ENCODE assay signal across 22 mouse cellular contexts in the genomic region with DNA sequence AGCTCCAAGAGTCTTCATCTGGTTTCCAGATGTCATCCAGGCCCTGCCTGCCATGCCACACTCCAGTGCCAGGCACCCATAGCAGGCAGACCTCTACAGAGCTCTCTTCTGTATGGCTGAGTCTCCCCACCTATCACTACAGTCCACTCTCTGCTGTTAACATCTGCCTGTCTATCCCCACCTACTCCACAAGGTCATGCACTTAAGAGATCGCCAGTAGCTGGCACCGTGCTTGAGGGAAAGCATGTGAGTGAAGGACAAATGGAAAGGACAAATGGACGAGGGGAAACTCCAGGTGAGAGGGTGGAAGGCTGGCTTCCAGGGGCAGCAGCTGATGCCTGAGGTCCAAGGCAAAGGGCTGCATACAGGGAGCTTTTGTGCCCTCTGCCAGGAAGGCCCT.
DNase-seq lines count a peak whose midpoint lies in the region; ATAC-seq and TF ChIP-seq lines count a peak whose summit lies in the region.
"Had no signal": no experiment of that assay in that cellular context is flagged by ENCODE, and none has a peak within 500 bp of the region (broad histone marks: within the 10 kb centered on the region; RNA-seq: fewer than 3 reads in every experiment).

No protein-coding gene starts in this region.

- peak; percentile 48 to 59 for DNase-seq in heart, adult 18-20 months
- DNase-seq in heart, postnatal 36 days = no peak
- DNase-seq in kidney, adult 2 months = peak; percentile 33
- no peak for DNase-seq in kidney, adult 18-20 months
- DNase-seq in heart, postnatal 0 days (ENCODE audit: low spot score) = no peak
- DNase-seq in cerebellum, adult 9-10 months = no peak
- no peak for DNase-seq in T-cell, adult 2 months (ENCODE audit: low spot score)
- DNase-seq: adrenal gland, adult 2 months; adrenal gland, postnatal 25 days; cerebellum, adult 18-20 months; cerebellum, postnatal 14 days; embryo, embryonic 11 days; gastrocnemius, postnatal 36 days had no signal

- TF ChIP-seq POLR2A in kidney, adult 2 months (IDR thresholded peaks at IDR 0.05; ENCODE audit: low read depth, low read length) = no peak

- 0 out of 2 replicates have a peak, but pooled peaks cover 4% of the 10 kb centered on the region for H3K9me3 ChIP-seq in heart, postnatal 0 days (replicated peaks; ENCODE audit: control insufficient read depth, low read length)
- H3K9me3 ChIP-seq: hindbrain, embryonic 12.5 days had no signal

- peak; percentile 73 for ATAC-seq in heart, postnatal 0 days (ENCODE audit: insufficient read depth, low read depth)
- ATAC-seq: forebrain, embryonic 14.5 days; hindbrain, embryonic 16.5 days; inflammation-experienced regulatory T-cells, adult 6 months; intestine, postnatal 0 days; Patski had no signal

- no peak for TF ChIP-seq CTCF in kidney, adult 2 months (conservative IDR thresholded peaks at IDR 0.05; ENCODE audit: insufficient read depth, insufficient read length, low read depth, low read length)
- no peak for TF ChIP-seq CTCF in heart, postnatal 0 days (IDR thresholded peaks at IDR 0.05; ENCODE audit: low read depth)

- WGBS in kidney, adult 2 months = 57% methylated on average over 3 of the region's 3 CpGs
- 41% methylated on average over 3 of the region's 3 CpGs for WGBS in heart, postnatal 0 days

- TF ChIP-seq EP300 in heart, postnatal 0 days (IDR thresholded peaks at IDR 0.05; ENCODE audit: low read depth) = no peak

- H3K4me2 ChIP-seq in heart, postnatal 0 days (ENCODE audit: low read depth, low read length) = no peak overlapping the region
- H3K4me2 ChIP-seq: embryonic facial prominence, embryonic 13.5 days; hindbrain, embryonic 12.5 days; kidney, embryonic 15.5 days had no signal

- H3K36me3 ChIP-seq in kidney, adult 2 months (ENCODE audit: control insufficient read depth, insufficient read depth, low read length) = no peaks in the 10 kb centered on the region
- H3K36me3 ChIP-seq in heart, postnatal 0 days (replicated peaks; ENCODE audit: control insufficient read depth, insufficient read depth, low read length) = no peaks in the 10 kb centered on the region

- H3K4me3 ChIP-seq in kidney, adult 2 months (ENCODE audit: insufficient read depth, low read depth, low read length) = no peak overlapping the region
- H3K4me3 ChIP-seq in heart, postnatal 0 days (ENCODE audit: low read depth, low read length) = no peak overlapping the region
- H3K4me3 ChIP-seq: embryonic facial prominence, embryonic 13.5 days; hindbrain, embryonic 12.5 days; kidney, embryonic 15.5 days had no signal

- intact Hi-C loops in heart, postnatal 36 days (cut with DNase I) = loop anchor here (5.0 kb wide), 1 partner anchor 224 kb away; no protein-coding TSS in a partner anchor

- H3K9ac ChIP-seq in heart, postnatal 0 days (replicated peaks; ENCODE audit: low read depth, low read length) = no peak overlapping the region
- H3K9ac ChIP-seq: embryonic facial prominence, embryonic 13.5 days; hindbrain, embryonic 12.5 days; kidney, embryonic 15.5 days had no signal

- no peaks in the 10 kb centered on the region for H3K27me3 ChIP-seq in kidney, adult 2 months (replicated peaks; ENCODE audit: control insufficient read depth, insufficient read depth, low read length)
- no peaks in the 10 kb centered on the region for H3K27me3 ChIP-seq in heart, postnatal 0 days (ENCODE audit: control insufficient read depth, insufficient read depth, low read length)
- H3K27me3 ChIP-seq: CH12.LX; embryonic facial prominence, embryonic 13.5 days; hindbrain, embryonic 12.5 days; kidney, embryonic 15.5 days; Patski had no signal

- no peak overlapping the region for H3K27ac ChIP-seq in kidney, adult 2 months (ENCODE audit: insufficient read depth, low read depth, low read length)
- H3K27ac ChIP-seq in heart, postnatal 0 days (ENCODE audit: low read depth) = peak overlapping the region; percentile 39; the same call in 1 of the 2 replicates
- H3K27ac ChIP-seq: embryonic facial prominence, embryonic 13.5 days; hindbrain, embryonic 12.5 days; kidney, embryonic 15.5 days had no signal

- no peaks in the 10 kb centered on the region for H3K4me1 ChIP-seq in kidney, adult 2 months (ENCODE audit: control insufficient read depth, insufficient read depth, low read length)
- 0 out of 2 replicates have a peak, but pooled peaks cover 4% of the 10 kb centered on the region for H3K4me1 ChIP-seq in heart, postnatal 0 days (ENCODE audit: control insufficient read depth, insufficient read depth)
- H3K4me1 ChIP-seq: kidney, embryonic 15.5 days had no signal

Comparison
In these comparisons a context has a peak if more than half of its experiments do, and no peak if none do; other contexts are left out.
1. DNase-seq: peak in heart, adult 18-20 months (2 of 2) and kidney, adult 2 months (single experiment); none in heart, postnatal 36 days (0 of 2), kidney, adult 18-20 months (single experiment), heart, postnatal 0 days (single experiment), cerebellum, adult 9-10 months (single experiment) and T-cell, adult 2 months (single experiment).